Mouse (Mus musculus): ENCODE results near the gene Ldb2. TPM values are rescaled to one million over a fixed set of nuclear protein-coding genes. Genes with fewer than 3 reads are reported as not detected.

The Ldb2 gene
- total and polyA plus RNA-seq, 2 experiments from 2014 or later, result 47.6 to 66.5 TPM

- Histone ChIP-seq H3K27ac (ENCODE audit: low read depth, low read length) (0 out of 2 replicates have a peak overlapping the region, but pooled peaks have one; percentile 12), H3K9ac (replicated peaks; ENCODE audit: low read length, poor library complexity, severe bottlenecking) (no peak overlapping the region), H3K9me3 (ENCODE audit: low read length) (no peaks in the 10 kb centered on the region), H3K27me3 (ENCODE audit: insufficient read depth, low read length) (no peaks in the 10 kb centered on the region), H3K4me2 (ENCODE audit: low read depth, low read length, poor library complexity, severe bottlenecking) (no peak overlapping the region), H3K4me1 (ENCODE audit: insufficient read depth, low read length) (no peaks in the 10 kb centered on the region), H3K4me3 (ENCODE audit: low read depth, low read length) (no peak overlapping the region), H3K36me3 (ENCODE audit: insufficient read depth, low read length) (no peaks in the 10 kb centered on the region)
- 95% methylated on average over 1 of the region's 1 CpGs for WGBS
- DNase-seq (ENCODE audit: low spot score), result no peak
- TF ChIP-seq CTCF (IDR thresholded peaks at IDR 0.05), result no peak
- no peak for ATAC-seq (ENCODE audit: low FRiP score)
Observed at GRCm38 (mm10) chr5:44491526-44491925, 308.0 kb downstream of the Ldb2 start.

GRCm38 (mm10) chr5:44490462-44490861 lies 309.0 kb downstream of the Ldb2 start:
- TF ChIP-seq CTCF (IDR thresholded peaks at IDR 0.05), result no peak
- no peak overlapping the region for H3K4me2 ChIP-seq (ENCODE audit: low read depth, low read length, poor library complexity, severe bottlenecking)
- ATAC-seq (ENCODE audit: low FRiP score) (no peak), DNase-seq (ENCODE audit: low spot score) (no peak)
- no peaks in the 10 kb centered on the region for H3K9me3 ChIP-seq (ENCODE audit: low read length)
- H3K36me3 ChIP-seq (ENCODE audit: insufficient read depth, low read length), result no peaks in the 10 kb centered on the region
- no peaks in the 10 kb centered on the region for H3K4me1 ChIP-seq (ENCODE audit: insufficient read depth, low read length)
- H3K27me3 ChIP-seq (ENCODE audit: insufficient read depth, low read length), result no peaks in the 10 kb centered on the region
- H3K4me3 ChIP-seq (ENCODE audit: low read depth, low read length), result no peak overlapping the region
- no peak overlapping the region for H3K9ac ChIP-seq (replicated peaks; ENCODE audit: low read length, poor library complexity, severe bottlenecking)
- WGBS, result 95% methylated on average over 6 of the region's 6 CpGs
- no peak overlapping the region for H3K27ac ChIP-seq (ENCODE audit: low read depth, low read length)

- Histone ChIP-seq H3K27ac (ENCODE audit: low read depth, low read length) (no peak overlapping the region), H3K4me3 (ENCODE audit: low read depth, low read length) (no peak overlapping the region), H3K9me3 (ENCODE audit: low read length) (no peaks in the 10 kb centered on the region), H3K27me3 (ENCODE audit: insufficient read depth, low read length) (no peaks in the 10 kb centered on the region), H3K9ac (replicated peaks; ENCODE audit: low read length, poor library complexity, severe bottlenecking) (no peak overlapping the region), H3K36me3 (ENCODE audit: insufficient read depth, low read length) (no peaks in the 10 kb centered on the region), H3K4me1 (ENCODE audit: insufficient read depth, low read length) (0 out of 2 replicates have a peak, but pooled peaks cover 2% of the 10 kb centered on the region), H3K4me2 (ENCODE audit: low read depth, low read length, poor library complexity, severe bottlenecking) (no peak overlapping the region)
- 63% methylated on average over 11 of the region's 11 CpGs for WGBS
- peak; percentile 79 for ATAC-seq (ENCODE audit: low FRiP score)
- DNase-seq (ENCODE audit: low spot score), result peak; percentile 77
- peak; percentile 76 for TF ChIP-seq CTCF (IDR thresholded peaks at IDR 0.05)
Observed at GRCm38 (mm10) chr5:44483426-44484106, 315.9 kb downstream of the Ldb2 start.

DNA sequence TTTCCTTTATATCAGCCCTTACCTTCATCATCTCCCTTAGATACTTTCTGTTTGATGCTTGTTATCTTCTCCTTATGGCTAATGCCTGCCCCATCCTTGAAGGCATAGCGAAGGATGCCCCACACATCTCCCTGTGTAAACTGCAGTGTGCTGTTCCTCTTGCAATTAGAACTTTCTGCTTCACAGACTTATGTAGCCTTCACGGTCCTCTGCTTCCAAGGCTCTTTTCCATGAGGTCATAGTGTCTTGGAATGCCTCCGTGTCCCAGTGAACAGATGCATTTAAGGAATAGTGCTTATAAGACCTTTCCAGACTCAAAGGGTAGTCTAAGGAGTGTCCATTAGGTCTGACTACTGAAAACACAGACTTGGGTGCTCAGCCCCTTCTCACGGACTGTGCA lies 318.1 kb downstream of the Ldb2 start:
- no peak for DNase-seq (ENCODE audit: low spot score)

GRCm38 (mm10) chr5:44476356-44476755 lies 323.1 kb downstream of the Ldb2 start:
- Histone ChIP-seq H3K9me3 (ENCODE audit: low read length) (no peaks in the 10 kb centered on the region), H3K4me3 (ENCODE audit: low read depth, low read length) (no peak overlapping the region), H3K36me3 (ENCODE audit: insufficient read depth, low read length) (0 out of 2 replicates have a peak, but pooled peaks cover 2% of the 10 kb centered on the region), H3K4me2 (ENCODE audit: low read depth, low read length, poor library complexity, severe bottlenecking) (no peak overlapping the region), H3K27ac (ENCODE audit: low read depth, low read length) (no peak overlapping the region), H3K9ac (replicated peaks; ENCODE audit: low read length, poor library complexity, severe bottlenecking) (no peak overlapping the region), H3K4me1 (ENCODE audit: insufficient read depth, low read length) (no peaks in the 10 kb centered on the region), H3K27me3 (ENCODE audit: insufficient read depth, low read length) (no peaks in the 10 kb centered on the region)
- no peak for ATAC-seq (ENCODE audit: low FRiP score)
- 36% methylated on average over 4 of the region's 4 CpGs for WGBS
- DNase-seq (ENCODE audit: low spot score), result peak; percentile 46
- TF ChIP-seq CTCF (IDR thresholded peaks at IDR 0.05), result peak; percentile 56

More for the DNA sequence above, 318.1 kb downstream of the Ldb2 start:
- 76% methylated on average over 4 of the region's 4 CpGs for WGBS
- TF ChIP-seq CTCF (IDR thresholded peaks at IDR 0.05), result no peak
- no peak overlapping the region for H3K9ac ChIP-seq (replicated peaks; ENCODE audit: low read length, poor library complexity, severe bottlenecking)
- H3K9me3 ChIP-seq (ENCODE audit: low read length), result no peaks in the 10 kb centered on the region
- no peak overlapping the region for H3K27ac ChIP-seq (ENCODE audit: low read depth, low read length)
- H3K36me3 ChIP-seq (ENCODE audit: insufficient read depth, low read length), result 0 out of 2 replicates have a peak, but pooled peaks cover under 1% of the 10 kb centered on the region
- 0 out of 2 replicates have a peak, but pooled peaks cover 2% of the 10 kb centered on the region for H3K4me1 ChIP-seq (ENCODE audit: insufficient read depth, low read length)
- no peaks in the 10 kb centered on the region for H3K27me3 ChIP-seq (ENCODE audit: insufficient read depth, low read length)
- no peak overlapping the region for H3K4me3 ChIP-seq (ENCODE audit: low read depth, low read length)
- ATAC-seq (ENCODE audit: low FRiP score), result no peak
- no peak overlapping the region for H3K4me2 ChIP-seq (ENCODE audit: low read depth, low read length, poor library complexity, severe bottlenecking)

DNA sequence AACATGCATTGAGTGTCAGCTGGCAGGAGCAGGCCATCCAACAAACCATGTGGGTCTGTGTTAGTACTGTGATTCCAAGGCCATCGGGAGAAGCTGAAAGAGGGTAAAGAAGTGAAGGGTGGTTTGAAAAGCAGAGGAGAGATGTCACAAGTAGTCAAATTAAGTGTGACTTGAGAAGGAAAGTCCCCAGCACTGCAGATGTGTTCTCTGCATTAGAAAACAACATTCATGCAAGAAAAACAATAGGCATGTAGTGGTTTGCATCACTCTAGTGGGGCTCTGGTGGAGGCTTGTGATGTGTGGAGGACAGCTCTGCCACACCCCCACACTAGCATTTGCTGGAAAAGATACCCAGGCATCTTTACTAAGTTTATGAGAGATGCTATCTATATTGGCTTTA lies 323.9 kb downstream of the Ldb2 start:
- no peaks in the 10 kb centered on the region for H3K27me3 ChIP-seq (ENCODE audit: insufficient read depth, low read length)
- DNase-seq (ENCODE audit: low spot score) (no peak), ATAC-seq (ENCODE audit: low FRiP score) (no peak)
- WGBS, result 86% methylated on average over 1 of the region's 1 CpGs
- H3K9me3 ChIP-seq (ENCODE audit: low read length), result no peaks in the 10 kb centered on the region
- TF ChIP-seq CTCF (IDR thresholded peaks at IDR 0.05), result no peak
- H3K4me3 ChIP-seq (ENCODE audit: low read depth, low read length), result no peak overlapping the region
- H3K27ac ChIP-seq (ENCODE audit: low read depth, low read length), result no peak overlapping the region
- H3K4me2 ChIP-seq (ENCODE audit: low read depth, low read length, poor library complexity, severe bottlenecking), result no peak overlapping the region
- no peaks in the 10 kb centered on the region for H3K4me1 ChIP-seq (ENCODE audit: insufficient read depth, low read length)
- no peak overlapping the region for H3K9ac ChIP-seq (replicated peaks; ENCODE audit: low read length, poor library complexity, severe bottlenecking)
- 0 out of 2 replicates have a peak, but pooled peaks cover 2% of the 10 kb centered on the region for H3K36me3 ChIP-seq (ENCODE audit: insufficient read depth, low read length)

Measured in midbrain, postnatal 0 days (tissue).